In genomic region chr2:151970191-151971172, GRCm38 (mm10) we compare ENCODE assay signal across 8 mouse cellular contexts. TPM values are rescaled to one million over a fixed set of nuclear protein-coding genes. Genes with fewer than 3 reads are reported as not detected.
DNase-seq lines count a peak whose midpoint lies in the region; ATAC-seq lines count a peak whose summit lies in the region.

No protein-coding gene starts in this region.

- peak; percentile 94 for ATAC-seq in hindbrain, embryonic 16.5 days

- no peaks in the 10 kb centered on the region for H3K36me3 ChIP-seq in hindbrain, embryonic 16.5 days (ENCODE audit: control insufficient read depth, insufficient read depth, low read length)

- peak overlapping the region; percentile 62 for H3K9ac ChIP-seq in hindbrain, embryonic 16.5 days (ENCODE audit: low read depth, low read length)

- peaks cover 66% of the 10 kb centered on the region for H3K4me1 ChIP-seq in hindbrain, embryonic 16.5 days (ENCODE audit: control insufficient read depth, insufficient read depth, low read depth, low read length)

- no peaks in the 10 kb centered on the region for H3K9me3 ChIP-seq in hindbrain, embryonic 16.5 days (ENCODE audit: control insufficient read depth, low read length)

- DNase-seq in T-cell, adult 2 months (ENCODE audit: low spot score), result peak; percentile 78
- DNase-seq in embryo, embryonic 10.5 days (ENCODE audit: low spot score), result peak; percentile 96
- DNase-seq in gastrocnemius, adult 8-10 months (ENCODE audit: low spot score in 2 of 2), result peak; percentile 41 to 57
- peak; percentile 56 to 65 for DNase-seq in left cerebral cortex, adult 18-20 months (ENCODE audit: low spot score in 2 of 2)
- peak; percentile 97 for DNase-seq in lung, postnatal 36 days
- peak; percentile 95 for DNase-seq in retina, postnatal 1 day
- DNase-seq in thymus, postnatal 36 days, result peak; percentile 82 to 90

- H3K27ac ChIP-seq in hindbrain, embryonic 16.5 days (ENCODE audit: low read depth, low read length), result peak overlapping the region; percentile 69

- 41% methylated on average over 52 of the region's 53 CpGs for WGBS in hindbrain, embryonic 16.5 days

- H3K4me3 ChIP-seq in hindbrain, embryonic 16.5 days (ENCODE audit: low read length), result peak overlapping the region; percentile 38

- peak overlapping the region; percentile 68 for H3K4me2 ChIP-seq in hindbrain, embryonic 16.5 days (ENCODE audit: low read length)

- no peaks in the 10 kb centered on the region; the same call in 1 of the 2 replicates for H3K27me3 ChIP-seq in hindbrain, embryonic 16.5 days (replicated peaks; ENCODE audit: control insufficient read depth, insufficient read depth, low read length)

RNA-seq across cellular contexts. Expression of gene Fam110a, which starts 9.5 kb away (rescaled TPM):
- 1 to 10 TPM; 1.3 to 1.5 (median 1.4) TPM for total RNA-seq in gastrocnemius, adult 8-10 months (2022)
- 43.4 and 45.9 TPM in 2 replicates for polyA plus RNA-seq in hindbrain, embryonic 16.5 days (2015; fragmentation: Nextera tagmentation; extraction: Ambion mirVana)
- total RNA-seq in left cerebral cortex, adult 18-20 months (2021), result 1 to 10 TPM; 7.4 to 7.6 TPM

RNA-seq across cellular contexts. Expression of gene Slc52a3, which starts 25.8 kb away (rescaled TPM):
- under 1 TPM; 0.31 to 0.72 (median 0.57) TPM for total RNA-seq in gastrocnemius, adult 8-10 months (2022)
- polyA plus RNA-seq in hindbrain, embryonic 16.5 days (2015; fragmentation: Nextera tagmentation; extraction: Ambion mirVana), result 1.8 and 2.3 TPM in 2 replicates
- 1 to 10 TPM; 2.1 to 2.8 TPM for total RNA-seq in left cerebral cortex, adult 18-20 months (2021)

RNA-seq across cellular contexts. Expression of gene Angpt4, which starts 59.5 kb away (rescaled TPM):
- under 1 TPM in 1 of 4 experiments, not detected in 3; 0.16 TPM for total RNA-seq in gastrocnemius, adult 8-10 months (2022)
- polyA plus RNA-seq in hindbrain, embryonic 16.5 days (2015; fragmentation: Nextera tagmentation; extraction: Ambion mirVana), result 0.36 and 0.46 TPM in 2 replicates
- not detected for total RNA-seq in left cerebral cortex, adult 18-20 months (2021)

Comparison
In these comparisons a context has a peak if more than half of its experiments do, and no peak if none do; other contexts are left out.
1. Peak in every context shown above with its lines: DNase-seq, ATAC-seq, H3K4me3 ChIP-seq and H3K27ac ChIP-seq.